Mouse (Mus musculus) forebrain, embryonic 12.5 days (tissue): ENCODE results near the gene Grhpr. TPM values are rescaled to one million over a fixed set of nuclear protein-coding genes. Genes with fewer than 3 reads are reported as not detected.
"Not testable (repeated sequence)": the region's sequence is repeated elsewhere in the genome, so short reads cannot be mapped to it uniquely, and the experiment has no call there.

Experiments used
- ATAC-seq: fragments of 200-750 bp; cut with Nextera tagmentation; 2 replicates; pipeline ENCODE4 v1.8.0; 2017; ENCODE audit warnings: moderate TSS enrichment; ENCODE audit not compliant: low FRiP score
- H3K27ac ChIP-seq: fragments of 300-500 bp; sonication (generic); 2 replicates; pipeline ENCODE4 v1.5.1; 2016; ENCODE audit warnings: mild to moderate bottlenecking
- H3K27me3 ChIP-seq: fragments of 300-500 bp; sonication (generic); 2 replicates; pipeline ENCODE4 v1.6.1; 2016; ENCODE audit warnings: mild to moderate bottlenecking
- H3K36me3 ChIP-seq: fragments of 300-500 bp; sonication (generic); replicated peaks from 2 replicates; pipeline ENCODE4 v1.6.1; 2016; ENCODE audit warnings: mild to moderate bottlenecking
- H3K4me1 ChIP-seq: fragments of 300-500 bp; sonication (generic); 2 replicates; pipeline ENCODE4 v1.6.1; 2016
- H3K4me2 ChIP-seq: fragments of 300-500 bp; sonication (generic); 2 replicates; pipeline ENCODE4 v1.6.1; 2016; ENCODE audit warnings: mild to moderate bottlenecking, moderate library complexity
- H3K4me3 ChIP-seq: fragments of 300-500 bp; sonication (generic); replicated peaks from 2 replicates; pipeline ENCODE4 v1.5.1; 2016; ENCODE audit warnings: mild to moderate bottlenecking
- H3K9ac ChIP-seq: fragments of 300-500 bp; sonication (generic); 2 replicates; pipeline ENCODE4 v1.6.1; 2016; ENCODE audit warnings: mild to moderate bottlenecking
- H3K9me3 ChIP-seq: fragments of 300-500 bp; sonication (generic); 2 replicates; pipeline ENCODE4 v1.6.1; 2016
- WGBS: fragments of 180-500 bp; shearing (Covaris S2); methylation state at CpG from one replicate; pipeline ENCODE4 v1.1.7; 2016; 5-methylcytosine and 5-hydroxymethylcytosine counted together
- polyA plus RNA-seq: library from polyadenylated mRNA; unstranded; fragments of >200 nt; fragmentation: Nextera tagmentation; extraction: Ambion mirVana; gene quantifications from 2 replicates; pipeline ENCODE4 v1.2.1, GENCODE M21; 2016

Grhpr gene
- polyA plus RNA-seq, 1 experiment from 2014 or later, result 36.1 TPM

- Histone ChIP-seq H3K9ac (no peak overlapping the region), H3K4me2 (no peak overlapping the region), H3K36me3 (peaks cover 72% of the 10 kb centered on the region), H3K27ac (no peak overlapping the region), H3K9me3 (no peaks in the 10 kb centered on the region), H3K4me3 (no peak overlapping the region), H3K4me1 (no peaks in the 10 kb centered on the region), H3K27me3 (no peaks in the 10 kb centered on the region)
- ATAC-seq, result no peak
- WGBS, result 87% methylated on average over 16 of the region's 16 CpGs
Measured at GRCm38 (mm10) chr4:45034693-45035628, 53.8 kb downstream of the Grhpr start.

GRCm38 (mm10) chr4:45036048-45036447 lies 54.9 kb downstream of the Grhpr start:
- no peak overlapping the region for H3K4me2 ChIP-seq
- no peak overlapping the region for H3K4me3 ChIP-seq
- H3K9me3 ChIP-seq, result no peaks in the 10 kb centered on the region
- no peak overlapping the region for H3K27ac ChIP-seq
- H3K36me3 ChIP-seq, result peaks cover 68% of the 10 kb centered on the region
- H3K27me3 ChIP-seq, result no peaks in the 10 kb centered on the region
- H3K4me1 ChIP-seq, result no peaks in the 10 kb centered on the region
- no peak for ATAC-seq
- 92% methylated on average over 10 of the region's 10 CpGs for WGBS
- no peak overlapping the region for H3K9ac ChIP-seq

- no peak overlapping the region for H3K4me3 ChIP-seq
- no peaks in the 10 kb centered on the region for H3K27me3 ChIP-seq
Measured at GRCm38 (mm10) chr4:45036571-45036970, 55.4 kb downstream of the Grhpr start.

GRCm38 (mm10) chr4:45037455-45038410 lies 56.5 kb downstream of the Grhpr start:
- Histone ChIP-seq H3K36me3 (peaks cover 65% of the 10 kb centered on the region), H3K9me3 (no peaks in the 10 kb centered on the region), H3K4me2 (no peak overlapping the region), H3K4me3 (no peak overlapping the region), H3K27me3 (no peaks in the 10 kb centered on the region), H3K4me1 (no peaks in the 10 kb centered on the region), H3K27ac (no peak overlapping the region), H3K9ac (no peak overlapping the region)
- WGBS, result 93% methylated on average over 13 of the region's 13 CpGs
- no peak for ATAC-seq

More at GRCm38 (mm10) chr4:45036571-45036970, 55.4 kb downstream of the Grhpr start:
- Histone ChIP-seq H3K4me2 (no peak overlapping the region), H3K27ac (no peak overlapping the region), H3K4me1 (no peaks in the 10 kb centered on the region), H3K36me3 (peaks cover 71% of the 10 kb centered on the region), H3K9me3 (no peaks in the 10 kb centered on the region), H3K9ac (no peak overlapping the region)
- no peak for ATAC-seq
- WGBS, result 77% methylated on average over 5 of the region's 5 CpGs

GRCm38 (mm10) chr4:45038879-45039278 lies 57.7 kb downstream of the Grhpr start:
- WGBS, result 69% methylated on average over 8 of the region's 8 CpGs

GRCm38 (mm10) chr4:45039546-45039945 lies 58.4 kb downstream of the Grhpr start:
- not testable (repeated sequence) for H3K4me3 ChIP-seq, H3K27me3 ChIP-seq, H3K27ac ChIP-seq, H3K9ac ChIP-seq, H3K4me1 ChIP-seq, H3K4me2 ChIP-seq, ATAC-seq, H3K9me3 ChIP-seq
- 94% methylated on average over 7 of the region's 7 CpGs for WGBS
- peaks cover 65% of the 10 kb centered on the region for H3K36me3 ChIP-seq

More at GRCm38 (mm10) chr4:45038879-45039278, 57.7 kb downstream of the Grhpr start:
- H3K4me2 ChIP-seq, H3K27me3 ChIP-seq, H3K9me3 ChIP-seq, H3K4me1 ChIP-seq, H3K9ac ChIP-seq, ATAC-seq, H3K4me3 ChIP-seq, H3K27ac ChIP-seq: not testable (repeated sequence)
- peaks cover 64% of the 10 kb centered on the region for H3K36me3 ChIP-seq

Other genes with a start within 250 kb of the Grhpr start
- gene Zcchc7, start 225.5 kb upstream of the Grhpr start, polyA plus RNA-seq, result 30.9 and 32.6 TPM in 2 replicates
- gene Zbtb5, start 31.0 kb downstream of the Grhpr start, polyA plus RNA-seq, result 48.6 and 52.6 TPM in 2 replicates
- gene Polr1e, start 37.2 kb downstream of the Grhpr start, polyA plus RNA-seq, result 41.5 and 45.5 TPM in 2 replicates
- 16.1 and 18.0 TPM in 2 replicates for gene Fbxo10, start 103.2 kb downstream of the Grhpr start, polyA plus RNA-seq
- gene Tomm5, start 126.7 kb downstream of the Grhpr start, polyA plus RNA-seq, result 163 and 164 TPM in 2 replicates
- gene Frmpd1, start 203.5 kb downstream of the Grhpr start, polyA plus RNA-seq, result 0.96 and 1.00 TPM in 2 replicates